Mouse (Mus musculus) common myeloid progenitor, adult 5-6 weeks (primary cell): Measurements from ENCODE around the gene Loxl3. TPM values are rescaled to one million over a fixed set of nuclear protein-coding genes. Genes with fewer than 3 reads are reported as not detected.

Experiments
- ATAC-seq: replicated peaks from 2 replicates; pipeline ENCODE4 v1.8.0; 2016; ENCODE audit warnings: low read depth, mild to moderate bottlenecking, moderate TSS enrichment, inconsistent platforms; ENCODE audit not compliant: poor library complexity, severe bottlenecking
- total RNA-seq: library from RNA; stranded (forward); fragments of 200-1000, 187-1606 nt; gene quantifications from 2 replicates; pipeline ENCODE4 v1.2.3, GENCODE M21; 2017

The Loxl3 gene
- total RNA-seq, 1 experiment from 2014 or later, result 1.4 TPM

GRCm38 (mm10) chr6:83077630-83078323 lies 43.8 kb downstream of the Loxl3 start, which contains the start of gene Pcgf1:
Gene Pcgf1, plus strand, starts transcription at chr6:83077869.
- no peak; the same call in none of the 2 replicates for ATAC-seq

GRCm38 (mm10) chr6:83078324-83078858 lies 44.4 kb downstream of the Loxl3 start:
- peak; percentile 93 for ATAC-seq

GRCm38 (mm10) chr6:83080210-83080609 lies 46.2 kb downstream of the Loxl3 start:
- ATAC-seq, result no peak

DNA sequence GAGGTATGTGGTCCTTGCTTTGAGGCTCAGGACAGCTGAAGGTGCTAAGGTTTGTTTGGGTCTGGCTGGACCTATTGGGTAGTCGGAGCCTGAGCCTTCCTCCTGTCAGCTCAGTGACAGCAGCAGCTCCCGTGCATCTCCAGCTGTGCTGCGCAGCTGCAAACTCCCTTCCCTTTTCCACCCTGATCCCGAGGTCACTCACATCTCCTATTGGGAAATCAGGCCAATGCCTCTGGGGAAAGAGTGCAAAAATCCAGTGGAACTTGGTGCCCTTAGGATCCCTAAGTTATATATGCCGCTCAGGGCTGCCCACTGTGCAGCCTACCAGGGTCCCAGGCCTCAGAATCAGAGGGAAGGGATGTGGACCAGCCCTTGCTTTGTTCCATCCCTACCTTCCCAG lies 49.5 kb downstream of the Loxl3 start:
- no peak for ATAC-seq

- no peak for ATAC-seq
These were observed 50.5 kb downstream of the Loxl3 start for GRCm38 (mm10) chr6:83084477-83084876.

- ATAC-seq, result peak; percentile 46; the same call in 1 of the 2 replicates
These were observed 52.4 kb downstream of the Loxl3 start, which contains the start of gene Lbx2 for GRCm38 (mm10) chr6:83086121-83087035. Gene Lbx2, plus strand, starts transcription at chr6:83086367.

- no peak for ATAC-seq
These were observed 53.4 kb downstream of the Loxl3 start for GRCm38 (mm10) chr6:83087205-83087925.

DNA sequence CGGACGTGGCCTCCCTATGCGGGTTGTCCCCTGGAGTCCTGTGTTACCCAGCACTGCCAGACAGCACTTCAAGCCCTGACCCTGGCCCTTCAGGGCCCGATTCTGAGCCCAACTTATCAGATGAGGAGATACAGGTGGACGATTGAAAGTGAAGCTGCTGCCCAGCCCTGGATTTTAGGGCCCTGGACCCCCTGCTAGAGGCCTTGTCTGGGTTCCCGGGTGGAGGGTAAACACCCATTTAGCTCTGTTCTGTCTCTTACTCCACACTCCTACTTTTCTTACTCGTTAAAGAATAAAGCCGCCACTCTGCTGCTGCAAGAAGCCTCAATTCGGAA lies 53.9 kb downstream of the Loxl3 start:
- no peak; the same call in 1 of the 2 replicates for ATAC-seq

DNA sequence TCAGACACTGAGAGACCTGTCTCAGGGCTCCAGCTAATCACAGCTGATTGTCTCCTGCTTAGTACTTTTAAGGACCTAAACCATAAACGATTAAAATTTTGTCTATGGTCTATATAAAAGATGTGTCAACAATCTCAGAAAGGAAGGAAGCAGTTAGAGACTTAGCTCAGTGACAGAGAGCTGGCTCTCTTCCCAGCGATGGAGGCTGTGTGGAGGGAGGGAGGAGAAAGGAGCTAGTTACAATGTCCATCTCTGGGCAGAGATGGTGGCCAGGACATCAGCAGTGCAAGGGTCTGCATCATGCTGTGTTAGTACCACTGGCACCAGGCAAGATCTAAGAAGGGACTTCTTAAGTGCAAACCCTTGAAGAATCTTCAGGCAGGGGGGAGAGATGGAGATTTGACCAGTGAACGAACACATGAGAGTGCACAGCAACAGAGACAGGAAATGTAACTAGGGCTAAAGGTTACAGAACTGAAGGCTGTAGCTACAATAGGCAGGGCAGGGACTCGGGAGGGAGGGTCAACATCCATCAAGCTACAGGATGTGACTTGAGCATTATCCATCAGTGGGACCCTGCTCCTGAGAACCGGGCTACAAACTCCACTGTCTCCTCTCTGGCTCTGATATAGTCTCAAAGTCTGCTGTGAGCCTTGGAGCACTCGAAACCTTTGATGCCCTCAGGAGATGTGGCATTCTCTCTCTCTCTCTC lies 58.6 kb downstream of the Loxl3 start:
- no peak for ATAC-seq

DNA sequence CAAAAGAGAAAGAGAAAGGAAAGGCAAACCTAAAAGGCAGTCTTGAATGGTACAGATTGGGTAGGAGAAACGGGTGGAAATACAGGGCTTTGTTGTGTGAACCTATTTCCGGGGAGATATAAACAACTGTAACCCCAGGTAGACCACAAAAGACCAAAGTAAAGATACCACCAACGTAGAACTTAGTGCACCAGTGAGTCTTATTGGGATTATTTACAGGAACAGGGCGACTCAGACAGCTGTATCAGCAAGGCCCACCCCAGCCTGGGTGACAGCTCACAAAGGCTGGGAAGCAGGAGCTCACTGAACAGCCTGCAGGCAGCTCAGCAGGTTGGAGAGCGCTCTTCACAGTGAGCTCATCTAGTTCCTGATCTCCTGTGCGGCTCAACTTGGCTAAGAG lies 62.0 kb downstream of the Loxl3 start:
- no peak for ATAC-seq

GRCm38 (mm10) chr6:83098411-83098810 lies 64.4 kb downstream of the Loxl3 start:
- no peak for ATAC-seq

- ATAC-seq, result peak; percentile 84
These were observed 67.3 kb downstream of the Loxl3 start, which contains the start of the genes Ccdc142 and Gm42688 for GRCm38 (mm10) chr6:83101316-83101687. Gene Ccdc142, plus strand, starts transcription at chr6:83101601. Gene Gm42688, plus strand, starts transcription at chr6:83101617.

GRCm38 (mm10) chr6:83101688-83102556 lies 67.9 kb downstream of the Loxl3 start:
- ATAC-seq, result peak; percentile 60

Other genes starting within 250 kb of the Loxl3 start
- gene Sema4f, start 94.4 kb upstream of the Loxl3 start, total RNA-seq, result not detected in 2 replicates
- gene M1ap, start 87.3 kb upstream of the Loxl3 start, total RNA-seq, result 0.39 and 7.7 TPM in 2 replicates
- 13.2 and 15.2 TPM in 2 replicates for gene Dok1, start 702 bp upstream of the Loxl3 start, total RNA-seq
- 100 and 115 TPM in 2 replicates for gene Aup1, start 20.3 kb downstream of the Loxl3 start, total RNA-seq
- 46.3 and 65.5 TPM in 2 replicates for gene Htra2, start 21.1 kb downstream of the Loxl3 start, total RNA-seq
- 0.78 TPM in 1 of 2 replicates, not detected in the other for gene Dqx1, start 23.7 kb downstream of the Loxl3 start, total RNA-seq
- not detected in 2 replicates for gene Tlx2, start 36.1 kb downstream of the Loxl3 start, total RNA-seq
- 9.3 and 16.8 TPM in 2 replicates for gene Pcgf1, start 43.7 kb downstream of the Loxl3 start, total RNA-seq
- gene Lbx2, start 52.2 kb downstream of the Loxl3 start, total RNA-seq, result not detected in 2 replicates
- gene Ccdc142, start 67.4 kb downstream of the Loxl3 start, total RNA-seq, result 0.41 TPM in 1 of 2 replicates, not detected in the other
- 2.1 and 3.1 TPM in 2 replicates for gene Gm42688, start 67.4 kb downstream of the Loxl3 start, total RNA-seq
- gene Mrpl53, start 74.9 kb downstream of the Loxl3 start, total RNA-seq, result 25.3 and 30.0 TPM in 2 replicates
- gene Mogs, start 81.3 kb downstream of the Loxl3 start, total RNA-seq, result 80.9 and 86.2 TPM in 2 replicates
- gene Wbp1, start 87.4 kb downstream of the Loxl3 start, total RNA-seq, result 70.1 and 85.3 TPM in 2 replicates
- 40.2 and 58.8 TPM in 2 replicates for gene Ino80b, start 91.3 kb downstream of the Loxl3 start, total RNA-seq
- gene Rtkn, start 101.3 kb downstream of the Loxl3 start, total RNA-seq, result 0.96 and 3.9 TPM in 2 replicates
- not detected in 2 replicates for gene Wdr54, start 122.2 kb downstream of the Loxl3 start, total RNA-seq
- not detected in 2 replicates for gene 1700003E16Rik, start 122.2 kb downstream of the Loxl3 start, total RNA-seq
- 50.2 and 52.2 TPM in 2 replicates for gene Dctn1, start 131.7 kb downstream of the Loxl3 start, total RNA-seq
- 0.10 TPM in 1 of 2 replicates, not detected in the other for gene Slc4a5, start 185.7 kb downstream of the Loxl3 start, total RNA-seq